Mouse (Mus musculus) fat pad, adult 2 months (tissue): ENCODE measurements around the gene Htr2c.

ENCODE experiments used
- DNase-seq: peaks from one replicate; pipeline ENCODE4 v3.0.0-alpha.2; 2011; ENCODE audit warnings: low read depth, low spot score; ENCODE audit errors: extremely low read depth

Htr2c gene

DNA sequence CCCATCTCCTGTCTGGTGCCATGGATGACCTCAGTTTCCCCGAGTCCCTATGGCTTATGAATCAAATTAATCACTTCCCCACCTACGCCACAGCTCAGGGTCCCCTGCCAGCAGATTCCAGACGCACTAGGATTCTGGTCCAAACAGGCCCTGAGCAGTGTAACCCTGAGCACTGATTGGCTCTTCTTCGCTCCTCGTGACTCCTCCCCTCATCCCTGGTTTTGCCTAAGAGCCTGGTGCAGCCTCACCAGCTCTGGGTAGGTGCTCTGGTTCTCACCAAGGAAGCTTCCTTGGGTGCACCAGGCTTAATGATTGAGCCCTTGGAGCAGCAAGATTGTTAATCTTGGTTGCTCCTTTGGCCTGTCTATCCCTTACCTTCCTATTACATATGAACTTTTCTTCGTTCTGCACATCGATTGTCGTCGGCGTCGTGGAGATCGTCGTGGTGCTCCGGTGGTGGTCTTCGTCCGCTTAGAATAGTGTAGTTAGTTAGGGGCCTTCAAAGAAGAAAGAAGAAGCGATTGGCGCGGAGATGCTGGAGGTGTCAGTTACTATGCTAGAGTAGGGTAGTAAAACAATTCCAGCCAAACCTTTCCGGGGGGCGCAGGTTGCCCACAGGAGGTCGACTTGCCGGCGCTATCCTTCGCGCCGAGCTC lies at the start of gene Htr2c:
TSS of gene Htr2c (plus strand) at position 256 of the 656 bp plus-strand sequence.
- no peak for DNase-seq

DNA sequence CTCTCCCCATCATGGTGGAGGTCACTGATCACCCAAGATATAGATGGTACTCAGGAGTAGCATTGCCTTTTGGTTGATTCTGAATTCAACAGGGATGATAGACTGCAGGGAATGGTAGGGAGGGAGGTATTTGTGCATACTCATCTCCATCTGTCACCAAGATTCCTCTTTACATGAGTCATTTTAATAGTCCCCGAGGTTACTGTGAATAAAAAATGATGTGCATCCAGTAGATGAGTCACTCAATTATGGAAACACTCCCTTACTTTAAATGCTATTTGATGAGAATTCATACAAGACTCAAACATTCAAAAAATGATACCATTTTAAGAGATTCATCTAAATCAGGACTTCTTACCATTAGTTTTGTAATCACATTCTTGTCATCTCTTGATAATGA lies 34.1 kb upstream of the Htr2c start:
- DNase-seq, result no peak

DNA sequence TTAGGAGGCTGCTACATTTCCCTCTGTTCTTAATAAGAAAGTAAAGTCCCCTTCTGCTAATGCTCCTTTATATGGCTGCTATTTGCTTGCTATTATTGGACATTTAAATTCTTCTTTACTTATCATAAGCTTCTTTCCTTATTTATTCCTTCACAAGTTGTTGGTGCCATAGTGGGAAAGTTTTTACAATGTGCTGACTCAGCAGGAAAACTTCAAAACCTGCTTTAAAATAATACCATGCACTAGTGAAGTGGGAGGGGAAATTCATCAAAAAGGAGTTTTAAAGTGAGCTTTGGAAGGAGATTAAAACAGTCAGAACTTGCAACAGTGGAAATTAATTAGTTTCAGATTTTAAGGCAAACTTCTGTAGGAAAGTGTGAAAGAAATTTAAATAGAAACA lies 26.0 kb upstream of the Htr2c start:
- DNase-seq, result no peak

DNA sequence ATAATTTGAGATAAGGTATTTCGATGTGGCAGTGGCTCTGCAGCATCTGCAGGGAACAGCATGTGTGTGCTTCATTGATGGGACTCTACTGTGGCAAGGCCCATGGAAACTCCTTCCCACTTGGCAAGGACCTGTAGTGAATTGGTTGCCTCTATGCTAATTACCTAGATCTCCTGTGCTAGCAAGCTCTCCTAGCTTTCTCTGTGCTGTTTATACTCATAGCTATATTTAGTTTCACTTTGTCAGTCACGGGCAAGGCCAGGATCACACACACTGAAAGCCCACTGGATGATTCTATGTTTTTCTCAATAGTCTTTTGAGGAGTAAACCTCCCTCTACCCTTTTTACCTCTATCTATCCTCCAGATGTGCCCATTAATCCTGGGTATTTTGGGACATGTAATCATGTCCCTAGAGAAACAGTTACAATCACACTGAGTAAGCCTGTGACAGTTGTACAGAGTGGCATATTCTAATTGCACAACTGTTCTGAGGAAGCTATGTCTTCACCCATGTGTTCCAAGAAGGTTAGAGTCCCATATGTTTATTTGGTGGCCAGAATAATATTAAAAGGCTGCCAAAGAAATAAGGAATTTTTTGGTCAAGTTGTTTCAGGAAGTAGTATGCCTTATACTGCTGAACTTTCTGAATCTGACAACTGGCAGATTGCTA lies 16.0 kb upstream of the Htr2c start:
- DNase-seq, result no peak

DNA sequence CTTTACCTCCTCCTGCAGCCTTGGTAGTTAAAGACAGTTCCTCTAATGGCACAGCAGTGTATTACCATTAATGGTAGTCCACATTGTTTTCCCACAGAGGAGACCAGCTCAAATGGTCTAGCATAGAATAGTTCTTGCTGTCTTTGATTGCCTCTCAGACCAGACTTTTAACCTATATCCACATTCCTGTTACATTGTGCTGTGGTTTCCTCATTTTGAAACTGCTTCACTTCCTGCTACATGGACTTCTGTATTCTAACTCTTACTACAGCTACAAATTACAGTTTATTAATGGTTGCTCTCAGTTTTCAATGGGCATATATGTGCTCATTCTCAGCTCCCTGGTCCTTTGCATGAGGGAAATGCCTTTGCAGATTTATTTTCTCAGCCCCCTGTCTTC lies 15.3 kb upstream of the Htr2c start:
- no peak for DNase-seq

DNA sequence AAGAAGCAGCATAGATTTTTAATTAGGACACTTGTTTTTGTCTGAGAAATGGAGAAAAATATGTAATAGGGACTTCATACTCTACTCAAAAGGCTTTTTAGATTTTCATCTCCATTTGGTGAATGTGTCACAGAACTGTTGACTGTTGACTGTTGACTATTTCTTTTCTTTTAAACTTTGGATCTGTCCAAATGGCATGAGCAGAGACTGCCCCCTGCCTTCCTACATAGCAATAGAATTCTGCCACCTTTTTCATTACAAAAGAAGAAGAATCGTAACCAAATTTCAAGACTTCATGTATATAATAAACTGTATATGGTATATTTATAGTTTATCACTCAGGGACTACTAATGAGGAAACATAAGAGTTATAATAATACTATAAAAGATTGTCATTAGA lies 3.7 kb upstream of the Htr2c start:
- no peak for DNase-seq

DNA sequence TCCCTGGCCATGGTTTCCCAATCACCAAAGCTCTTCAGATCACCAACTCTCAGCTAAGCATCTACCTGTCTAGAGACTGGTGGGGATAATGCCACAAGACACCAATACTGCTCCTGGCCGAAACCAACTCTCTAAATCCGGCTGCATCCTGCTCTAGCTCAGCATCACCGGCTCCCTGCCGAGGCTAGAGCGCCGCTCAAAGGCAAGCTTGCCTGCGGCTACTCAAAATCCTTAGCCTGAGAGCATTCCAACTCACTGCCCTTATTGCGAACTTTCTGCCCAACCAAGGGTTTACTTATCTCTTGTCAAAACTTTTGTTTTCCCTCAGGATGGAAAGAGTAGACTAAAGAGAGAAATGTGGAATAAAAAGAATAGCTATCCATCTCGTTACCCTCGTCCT lies 2.4 kb upstream of the Htr2c start:
- no peak for DNase-seq

DNA sequence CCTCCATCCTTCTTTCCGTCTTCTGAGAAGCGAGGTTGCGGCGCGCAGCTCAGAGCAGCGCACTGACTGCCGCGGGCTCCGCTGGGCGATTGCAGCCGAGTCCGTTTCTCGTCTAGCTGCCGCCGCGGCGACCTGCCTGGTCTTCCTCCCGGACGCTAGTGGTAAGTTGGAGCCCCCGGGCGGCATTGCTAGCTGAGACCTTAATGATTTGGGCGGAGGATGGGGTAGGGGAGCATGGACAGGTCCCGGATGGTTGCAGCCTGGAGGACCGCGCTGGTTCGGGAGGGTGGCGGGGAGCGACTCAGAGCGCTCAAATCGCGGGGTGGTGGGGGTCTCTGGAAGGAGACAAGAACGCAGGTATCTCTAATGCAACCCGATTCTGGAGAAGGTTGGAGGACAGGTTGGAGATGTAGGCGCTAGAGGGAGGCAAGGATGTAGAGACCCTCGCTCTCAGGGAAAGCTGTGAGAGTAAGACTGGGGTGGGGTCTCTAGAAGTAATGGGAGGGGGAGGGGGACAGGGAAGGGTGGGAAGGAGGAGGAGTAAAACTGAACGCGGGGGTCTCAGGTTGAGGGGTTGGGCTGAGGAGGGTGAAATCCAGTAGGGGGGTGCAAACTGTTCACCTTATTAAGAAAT lies 718 bp downstream of the Htr2c start:
- DNase-seq, result no peak

DNA sequence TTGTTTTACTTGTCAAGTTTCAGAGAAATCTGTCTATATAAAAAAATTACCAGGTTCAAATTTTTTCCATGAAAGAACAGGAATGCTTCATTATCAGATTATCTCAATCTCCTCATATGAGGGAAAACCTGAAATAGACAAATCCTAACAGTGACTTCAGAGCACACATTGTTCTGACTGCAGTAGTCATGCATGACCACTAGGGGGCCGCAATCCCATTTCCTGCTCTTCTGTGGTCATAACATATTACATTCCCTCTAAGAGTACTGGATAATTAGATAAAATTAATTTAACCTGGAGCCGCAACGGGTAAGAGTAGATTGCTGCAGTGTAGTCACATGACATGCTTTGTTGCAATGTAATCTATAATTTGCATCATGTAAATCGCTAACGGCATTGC lies 17.6 kb downstream of the Htr2c start:
- DNase-seq, result no peak

DNA sequence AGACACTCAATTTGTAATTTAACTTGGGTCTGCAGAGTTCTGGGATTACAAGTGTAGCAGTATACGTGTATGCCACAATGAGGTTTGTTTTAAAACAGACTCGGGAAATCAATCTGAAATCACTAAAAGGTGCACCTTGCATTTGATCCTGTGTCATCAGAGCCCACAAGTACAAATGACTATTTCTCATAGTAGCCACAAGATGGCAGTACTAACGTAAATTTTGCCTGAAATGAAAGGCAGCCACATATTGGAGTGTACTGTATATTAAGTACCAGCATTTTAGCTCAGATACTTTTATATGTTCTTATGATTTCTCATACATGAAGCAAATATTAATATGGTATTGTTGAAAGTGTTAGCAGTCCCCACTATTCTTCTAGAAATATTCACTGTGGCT lies 93.4 kb downstream of the Htr2c start:
- DNase-seq, result no peak

DNA sequence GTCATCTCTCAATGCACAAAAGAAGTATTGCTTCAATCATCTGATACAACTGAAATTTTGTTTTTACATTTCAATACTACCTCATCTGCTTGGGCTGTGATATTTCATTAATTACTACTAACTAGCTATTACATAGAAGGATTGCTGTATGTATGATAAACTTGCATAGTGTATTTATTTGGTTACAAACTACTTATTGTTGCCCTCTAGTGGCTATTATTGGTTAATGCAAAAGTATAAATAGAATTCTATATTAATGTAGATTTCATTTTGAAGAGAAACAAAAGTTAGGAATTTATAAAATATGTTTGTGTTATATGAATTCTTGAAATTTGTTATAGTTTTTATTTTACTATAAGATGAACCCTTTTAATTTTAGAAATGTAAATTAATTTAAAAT lies 109.3 kb downstream of the Htr2c start:
- DNase-seq, result no peak

DNA sequence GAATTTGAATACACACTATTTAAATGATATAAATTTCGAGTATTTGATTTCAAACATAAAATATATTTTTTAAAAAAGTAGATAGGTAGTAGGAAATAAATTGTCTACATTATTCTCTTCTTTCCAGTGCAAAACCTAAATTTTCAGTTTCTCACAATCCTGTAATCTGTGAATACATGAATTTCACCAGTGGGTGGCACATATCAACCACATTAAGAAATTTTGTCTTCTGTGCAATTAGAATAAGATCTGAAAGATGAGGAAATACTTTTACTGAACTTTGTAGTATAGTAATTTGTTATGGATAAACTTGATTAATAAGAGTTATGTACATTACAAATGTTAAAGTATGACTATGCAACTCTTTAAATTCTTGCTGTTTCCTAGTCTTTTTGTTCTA lies 156.8 kb downstream of the Htr2c start:
- DNase-seq, result no peak

DNA sequence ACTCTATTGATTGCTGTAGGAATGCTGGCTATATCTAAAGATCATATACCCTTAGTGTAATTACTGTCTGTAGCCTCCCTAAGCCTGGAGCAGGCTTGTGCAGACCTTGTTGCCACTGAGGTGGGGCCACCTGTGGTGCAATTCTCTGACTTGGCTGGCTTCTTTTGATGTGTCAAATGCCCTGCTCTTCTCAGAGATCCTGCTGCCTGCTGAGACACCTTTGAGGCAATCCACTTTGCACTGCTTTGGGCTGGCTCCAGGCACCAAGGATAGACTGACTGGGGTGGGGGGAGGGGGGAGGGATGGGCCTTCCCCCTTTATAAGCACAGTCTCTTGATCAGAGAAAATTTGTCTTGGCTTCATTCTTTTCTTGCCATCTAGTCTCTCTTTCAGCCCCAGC lies 252.9 kb downstream of the Htr2c start:
- DNase-seq, result no peak

DNA sequence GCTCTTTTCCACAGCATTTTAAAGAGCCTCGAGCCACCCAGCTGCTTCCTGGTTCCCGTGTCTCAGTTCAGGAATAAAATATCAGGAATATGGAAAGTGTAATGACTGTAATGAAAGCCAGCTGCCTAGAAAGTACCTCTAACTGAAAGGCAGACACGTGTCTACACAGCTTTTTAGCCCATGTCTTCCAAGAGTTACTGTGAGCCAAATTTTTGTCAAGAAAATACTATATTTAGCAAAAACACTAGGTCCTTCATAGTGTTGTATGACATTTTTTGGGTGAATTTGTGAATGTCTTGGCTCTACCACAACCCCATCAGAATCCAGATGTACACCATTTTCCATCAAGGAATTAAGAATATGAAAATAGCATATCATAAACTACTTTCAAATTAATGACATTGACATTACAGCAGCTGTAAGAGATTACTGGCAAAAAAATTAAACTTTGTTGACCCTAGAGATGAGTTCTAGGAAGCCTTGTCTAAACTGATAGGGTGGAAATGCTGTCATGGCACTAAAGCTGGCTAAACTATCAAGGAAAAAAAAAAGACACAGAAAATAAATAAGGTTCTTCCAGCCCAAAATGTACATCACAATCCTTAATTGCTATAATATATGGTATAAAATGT lies 255.2 kb downstream of the Htr2c start:
- DNase-seq, result no peak

DNA sequence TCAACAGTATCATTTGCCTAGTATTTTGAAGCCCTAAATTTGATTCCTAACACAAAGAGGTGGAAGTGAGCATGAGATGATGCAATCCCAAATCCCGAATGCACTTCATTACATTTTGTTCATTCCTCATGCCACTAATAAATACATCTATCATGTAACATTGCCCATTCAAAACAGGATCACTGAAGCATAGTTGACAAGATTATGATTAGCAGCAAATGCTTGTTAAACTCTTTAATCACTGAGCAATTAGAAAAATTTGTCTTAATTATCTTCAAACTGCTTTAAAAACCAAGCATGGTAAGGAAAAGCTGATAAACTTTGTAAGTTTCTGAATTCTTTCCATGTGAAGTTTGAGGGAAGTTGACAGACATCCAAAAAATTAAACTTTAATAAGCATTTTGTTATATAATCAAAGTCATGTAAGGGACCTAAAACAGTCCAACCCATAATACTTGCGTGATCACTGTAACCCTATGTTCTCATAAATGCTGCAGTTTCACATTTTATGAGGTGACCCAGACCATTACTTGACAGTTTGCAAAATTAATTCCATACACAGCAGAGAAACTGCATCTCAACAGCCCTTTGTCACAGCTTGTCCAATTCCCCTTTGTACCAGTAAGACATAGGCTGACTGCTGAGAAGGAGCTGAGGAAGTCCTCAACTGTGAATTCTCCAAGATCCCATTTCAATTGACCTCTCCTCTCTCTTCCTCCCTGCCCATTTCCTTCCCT lies 276.7 kb downstream of the Htr2c start:
- no peak for DNase-seq
